Mouse (Mus musculus) left cerebral cortex, adult 8-10 months (tissue): Measurements from ENCODE around the gene Hipk3. TPM values are rescaled to one million over a fixed set of nuclear protein-coding genes. Genes with fewer than 3 reads are reported as not detected.

ENCODE experiments used
- DNase-seq, 2 experiments: peaks; one replicate each; pipeline ENCODE4 v3.0.0; 2022; ENCODE audit warnings: low spot score in 2 of 2
- total RNA-seq, 4 experiments: library from RNA; stranded (reverse); gene quantifications; 2 replicates each; pipeline ENCODE4 v1.2.4; 2022

Hipk3 gene
- total RNA-seq, 4 experiments from 2014 or later: 91.0 to 102 (median 98.9) TPM

DNA sequence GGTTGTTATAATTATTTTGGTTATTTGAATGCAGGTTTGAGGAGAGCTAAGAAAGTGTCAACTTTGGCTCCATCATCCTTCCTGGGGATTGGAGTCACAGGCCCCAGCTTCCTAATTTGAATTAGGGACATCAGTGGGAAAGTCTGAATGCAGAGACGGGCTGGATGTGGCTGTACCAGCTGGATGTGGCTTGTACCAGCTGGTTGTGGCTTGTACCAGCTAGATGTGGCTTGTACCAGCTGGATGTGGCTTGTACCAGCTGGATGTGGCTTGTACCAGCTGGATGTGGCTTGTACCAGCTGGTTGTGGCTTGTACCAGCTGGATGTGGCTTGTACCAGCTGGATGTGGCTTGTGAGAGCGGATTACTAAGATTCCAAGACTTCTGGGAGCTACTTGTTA is 74.8 kb downstream of the Hipk3 start:
- no peak for DNase-seq

DNA sequence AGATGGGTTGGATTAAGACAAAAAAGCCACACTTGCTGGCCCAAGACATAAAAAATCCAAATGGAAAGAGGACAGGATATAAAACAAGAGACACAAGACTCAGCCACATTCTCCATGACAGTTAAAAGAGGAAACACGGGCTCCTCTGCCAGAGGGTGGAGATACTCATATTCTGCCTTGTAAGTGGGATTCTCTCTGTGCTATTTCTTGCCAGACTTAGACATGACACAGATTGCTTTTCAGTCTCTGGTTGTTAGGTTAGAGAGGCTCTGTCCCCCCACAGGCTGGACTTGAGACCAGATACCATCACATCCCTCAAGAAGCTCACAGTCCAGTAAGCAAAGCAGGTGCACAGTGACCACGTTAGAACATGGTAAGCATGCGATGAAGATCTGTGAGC is 81.2 kb downstream of the Hipk3 start:
- no peak for DNase-seq

DNA sequence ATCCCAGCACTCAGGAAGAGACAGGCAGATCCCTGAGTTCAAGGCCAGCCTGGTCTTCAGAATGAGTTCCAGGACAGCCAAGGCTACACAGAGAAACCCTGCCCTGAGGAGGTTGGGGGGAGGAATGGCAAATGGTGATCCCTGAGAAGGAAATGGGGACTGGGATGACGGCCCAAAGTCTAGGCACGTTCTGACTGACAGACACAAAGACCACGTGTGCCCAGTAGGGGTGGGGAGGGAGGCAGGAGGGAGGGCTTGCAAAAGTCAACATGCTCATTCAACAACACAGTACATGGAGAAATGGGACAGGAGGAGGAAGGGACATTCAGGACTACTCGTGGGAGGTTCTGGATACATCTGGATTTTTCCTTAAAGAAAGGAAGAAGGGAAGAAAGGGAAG is 81.8 kb downstream of the Hipk3 start:
- no peak for DNase-seq

DNA sequence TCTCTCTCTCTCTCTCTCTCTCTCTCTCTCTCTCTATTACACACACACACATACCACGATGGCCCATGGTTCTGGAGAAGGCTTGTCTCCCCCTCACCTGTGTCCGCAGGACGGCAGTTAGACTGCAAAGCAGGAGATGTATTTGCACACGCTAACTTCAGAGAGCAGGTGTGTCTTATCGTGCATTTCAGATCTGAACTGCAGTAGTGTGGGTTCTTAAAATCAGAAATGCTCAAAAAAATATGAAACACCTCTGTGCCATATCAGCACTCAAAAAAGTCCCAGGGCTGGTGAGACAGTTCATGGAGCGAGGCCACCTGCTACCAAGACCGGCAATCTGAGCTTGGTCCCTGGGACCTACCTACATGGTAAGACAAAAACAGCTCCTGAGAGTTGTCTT is 82.4 kb downstream of the Hipk3 start:
- no peak for DNase-seq

DNA sequence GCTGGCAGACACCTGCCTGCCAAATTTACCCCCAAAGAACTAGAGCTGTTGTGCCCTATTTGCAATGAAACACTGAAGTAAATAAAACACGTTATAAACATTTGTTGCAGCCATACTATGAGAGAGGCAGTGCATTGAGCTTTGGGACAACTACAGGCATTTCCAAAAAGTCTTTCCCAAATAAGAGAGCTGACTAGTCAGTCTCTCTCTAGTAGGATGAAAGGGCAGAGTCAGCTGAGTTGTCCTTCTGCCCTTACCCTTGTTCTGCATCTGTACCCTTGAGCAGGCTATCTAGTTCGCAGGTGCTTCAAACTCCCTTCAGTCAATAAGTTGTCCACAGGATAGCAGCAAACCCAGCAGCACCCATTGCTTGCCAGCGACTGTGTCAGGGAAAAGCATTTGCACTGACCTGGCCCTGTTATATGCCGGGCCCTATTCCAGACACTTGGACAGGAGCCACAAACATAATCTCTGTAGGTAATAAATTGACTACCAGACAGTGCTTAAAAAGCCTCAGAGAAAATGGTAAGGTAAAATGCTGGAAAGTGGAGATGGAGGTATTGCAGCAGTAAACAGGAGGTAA is 83.2 kb downstream of the Hipk3 start, which contains the start of gene D430041D05Rik:
TSS of gene D430041D05Rik (minus strand) at position 51 of the 583 bp plus-strand sequence.
- DNase-seq: no peak

DNA sequence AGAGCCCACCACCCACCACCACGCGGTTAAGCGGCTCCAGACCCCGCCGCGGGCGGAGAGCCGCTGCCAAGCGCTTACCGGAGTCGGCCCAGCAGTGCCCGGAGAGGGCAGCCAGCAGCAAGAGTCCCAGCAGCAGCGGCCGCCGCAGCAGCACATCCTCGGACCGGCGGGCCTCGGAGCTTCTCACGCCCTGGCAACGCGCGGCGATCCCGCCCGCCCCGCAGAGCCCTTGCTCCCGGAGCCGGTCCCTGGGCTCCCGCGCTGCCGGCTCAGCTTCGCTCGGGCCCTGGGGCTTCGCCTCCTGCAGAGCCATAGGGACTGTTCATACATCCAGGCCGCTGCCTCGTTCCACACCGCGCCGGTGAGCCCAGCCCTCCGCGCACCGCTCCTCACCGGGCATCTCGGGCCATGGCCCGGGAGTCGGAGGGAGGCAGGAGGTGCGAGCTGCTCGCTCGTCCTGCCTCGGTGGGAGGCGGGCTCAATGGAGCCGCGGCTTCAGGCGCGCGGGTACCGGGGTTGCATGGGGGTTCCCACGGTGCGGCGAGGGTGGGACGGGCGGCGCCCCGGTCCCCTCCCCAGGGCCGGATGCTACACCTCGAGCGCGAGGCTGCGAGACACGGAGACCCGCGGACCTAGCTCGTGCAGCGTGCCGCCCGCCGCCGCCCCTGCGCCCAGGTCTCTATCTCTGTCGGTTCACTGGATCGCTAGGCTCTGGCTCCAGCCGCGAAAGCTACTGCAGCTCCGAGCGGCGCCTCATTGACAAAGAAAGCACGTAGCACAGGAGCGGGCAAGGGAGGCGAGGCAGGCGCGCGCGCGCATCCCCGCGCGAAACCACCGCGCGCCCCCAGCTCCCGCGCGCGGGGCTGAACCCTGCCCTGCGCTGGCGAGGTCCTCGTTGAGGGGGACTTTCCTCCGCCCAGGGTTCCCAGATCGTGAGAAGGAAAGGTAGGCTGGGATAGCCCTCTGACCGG is 84.1 kb downstream of the Hipk3 start:
- peak in 1 of 2 experiments; percentile 42 for DNase-seq

DNA sequence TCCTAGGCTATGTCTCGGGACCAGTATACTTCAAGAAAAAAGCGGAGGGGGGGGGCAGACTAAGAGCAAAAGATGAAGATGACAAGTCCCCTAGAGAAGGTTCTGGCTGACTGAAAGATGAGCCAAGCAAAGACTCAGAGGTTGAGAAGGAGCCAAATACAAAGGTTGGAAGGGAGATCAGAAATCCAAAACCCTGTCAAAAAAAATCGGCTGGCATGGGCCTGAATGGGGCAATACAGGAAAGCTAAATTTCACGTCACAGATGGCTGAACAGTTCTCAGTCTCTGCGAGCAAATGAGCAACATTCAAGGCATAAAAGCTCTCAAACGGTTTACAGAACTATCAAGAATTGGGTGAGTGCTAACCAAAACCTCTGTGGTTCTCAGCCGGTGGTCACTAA is 85.9 kb downstream of the Hipk3 start:
- DNase-seq: no peak

DNA sequence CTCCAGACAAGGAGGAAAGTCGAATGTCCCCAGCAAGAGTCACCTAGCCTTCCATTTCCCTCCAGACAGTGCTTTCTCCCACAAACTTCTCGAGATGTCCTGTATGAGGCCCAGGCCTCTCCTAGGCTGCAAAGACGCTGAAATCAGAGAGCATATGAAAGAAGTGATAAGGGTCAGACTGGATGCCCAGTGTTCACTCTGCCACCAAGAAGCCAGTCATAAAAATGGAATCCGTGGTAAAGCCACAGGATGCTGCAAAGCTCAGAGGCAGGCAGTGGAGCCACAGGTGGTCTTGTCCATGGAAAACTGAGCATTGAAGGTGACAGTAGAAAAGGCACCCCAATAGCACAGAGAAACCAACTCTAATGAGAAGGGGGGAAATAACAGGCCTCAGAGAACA is 86.3 kb downstream of the Hipk3 start:
- no peak for DNase-seq

DNA sequence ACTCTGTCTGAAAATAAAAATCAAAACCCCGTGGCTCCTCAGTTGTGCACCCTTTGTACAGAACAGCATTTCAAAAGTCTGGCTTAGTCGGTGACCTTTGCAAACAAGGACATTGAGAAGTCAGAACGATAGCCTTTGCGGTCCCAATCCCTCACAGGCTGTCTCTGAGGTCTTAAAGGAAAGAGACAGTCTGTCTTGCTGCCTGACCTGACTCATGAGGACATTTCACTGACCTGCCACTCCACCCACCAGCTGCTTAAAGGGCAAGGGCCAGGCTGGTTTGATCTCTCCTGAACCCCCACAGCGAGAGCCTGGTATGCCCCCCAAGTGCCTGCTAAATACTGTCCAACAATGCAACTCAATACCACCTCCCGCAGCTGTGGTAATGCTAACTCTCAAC is 90.2 kb downstream of the Hipk3 start:
- no peak for DNase-seq

DNA sequence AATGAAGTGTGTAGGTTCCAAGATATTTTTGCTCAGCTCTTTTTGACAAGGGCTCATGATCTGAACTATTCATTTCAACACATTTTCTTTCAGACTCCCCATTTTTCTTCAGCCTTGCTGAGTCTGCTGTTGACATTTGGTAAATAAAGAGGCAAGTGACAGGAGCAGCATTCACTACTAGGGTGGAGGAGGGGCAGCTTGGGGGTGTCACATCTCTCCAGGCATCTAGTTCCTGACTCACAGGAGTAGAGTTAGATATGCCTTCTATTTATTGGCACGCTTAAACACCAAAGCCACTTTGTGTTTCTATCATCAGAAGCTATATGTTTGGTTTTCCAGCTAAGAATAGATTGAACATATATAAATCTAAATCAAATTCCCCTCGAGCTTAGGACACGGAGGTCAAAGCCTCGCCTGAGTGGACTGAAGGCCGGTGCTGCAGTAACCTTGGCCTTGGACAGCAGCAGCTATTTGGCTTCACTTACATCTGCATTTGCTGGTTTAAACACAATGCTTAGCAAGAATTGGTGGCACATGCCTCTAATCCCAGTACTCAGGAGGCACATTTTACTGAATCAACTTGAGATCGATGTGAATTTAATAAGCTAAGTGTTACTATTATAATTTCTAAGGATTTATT is 95.5 kb downstream of the Hipk3 start:
- no peak for DNase-seq

DNA sequence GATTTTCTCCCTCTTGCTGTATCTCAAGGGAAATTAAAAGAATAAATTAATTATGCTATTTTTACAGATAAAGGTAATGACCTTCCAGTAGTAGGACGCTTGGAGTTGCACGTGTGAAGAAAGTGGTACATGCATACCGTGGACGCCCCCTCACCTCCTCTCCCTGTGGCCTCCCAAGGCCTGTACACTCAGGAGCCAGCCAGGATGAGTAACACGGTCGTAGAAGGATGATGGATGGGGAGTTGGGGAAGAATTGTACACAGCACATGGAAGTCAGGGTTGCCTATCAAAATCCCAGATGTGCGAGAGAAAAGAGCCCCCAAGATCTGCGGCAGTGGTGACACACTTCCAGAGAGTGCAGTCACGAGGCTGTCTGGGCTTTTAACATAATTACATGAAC is 98.3 kb downstream of the Hipk3 start:
- no peak for DNase-seq

DNA sequence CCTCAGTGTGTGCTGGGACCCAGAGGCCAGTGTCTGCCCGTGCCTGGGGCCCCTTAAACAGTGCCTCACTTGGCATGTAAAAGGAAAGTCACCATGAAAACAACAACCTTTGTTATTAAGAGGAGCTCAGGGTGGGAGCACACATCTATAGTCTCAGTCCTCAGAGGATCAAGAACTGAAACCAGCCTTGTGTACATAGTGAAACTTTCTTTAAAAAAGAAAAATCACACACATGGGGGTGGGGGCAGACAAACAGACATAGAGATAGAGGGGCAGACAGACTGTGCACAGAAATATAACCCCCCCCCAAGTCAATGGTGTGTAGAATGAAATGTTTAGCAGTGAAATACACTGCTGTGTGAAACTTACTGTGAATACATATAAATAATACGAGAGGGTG is 99.5 kb downstream of the Hipk3 start:
- no peak for DNase-seq

DNA sequence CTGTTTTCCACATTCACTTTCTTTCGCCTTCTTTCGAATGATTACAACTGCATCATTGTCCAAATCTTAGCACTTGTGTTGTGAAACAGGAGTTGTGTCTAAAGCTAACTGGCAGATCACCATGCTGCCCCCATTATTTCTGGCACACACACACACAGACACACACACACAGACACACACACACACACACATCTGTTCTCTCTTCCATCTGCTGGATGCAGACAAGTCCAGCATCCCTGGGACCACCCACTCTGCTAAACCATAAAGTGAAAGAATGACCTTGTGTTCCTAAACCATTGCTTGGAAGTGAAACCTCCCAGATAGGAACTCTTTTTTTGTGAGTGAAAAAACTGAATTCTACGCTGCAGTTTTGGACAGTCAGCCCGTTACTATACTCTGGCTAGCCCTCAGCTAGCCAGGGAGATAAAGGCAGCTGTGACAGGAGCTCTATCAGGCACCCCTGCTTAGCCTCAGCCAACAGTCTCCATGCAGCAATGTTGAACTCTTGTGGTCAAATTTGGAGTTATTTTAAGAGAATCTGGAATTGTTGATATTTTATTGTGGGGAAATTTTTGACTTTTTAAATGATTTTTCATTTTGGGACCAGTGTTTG is 101.4 kb downstream of the Hipk3 start:
- DNase-seq: no peak

DNA sequence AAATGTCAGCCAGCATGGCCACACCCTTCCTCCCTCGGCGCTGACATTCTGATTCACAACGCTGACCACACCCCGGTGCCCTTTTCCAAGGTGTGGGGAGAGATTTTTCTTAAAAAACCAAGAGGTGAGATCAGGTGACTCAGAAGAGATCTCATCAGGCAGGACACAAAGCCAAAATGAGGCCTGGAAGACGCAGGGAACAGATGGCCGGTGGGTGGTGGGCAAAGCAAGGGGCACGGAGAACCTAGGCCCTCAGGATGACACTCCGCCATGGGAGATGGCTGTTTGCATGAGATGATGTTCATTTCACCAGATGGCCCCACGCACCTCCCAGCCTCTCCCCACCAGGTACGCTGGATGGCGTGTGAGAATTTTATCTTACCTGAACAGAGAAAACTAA is 105.0 kb downstream of the Hipk3 start:
- DNase-seq: no peak

DNA sequence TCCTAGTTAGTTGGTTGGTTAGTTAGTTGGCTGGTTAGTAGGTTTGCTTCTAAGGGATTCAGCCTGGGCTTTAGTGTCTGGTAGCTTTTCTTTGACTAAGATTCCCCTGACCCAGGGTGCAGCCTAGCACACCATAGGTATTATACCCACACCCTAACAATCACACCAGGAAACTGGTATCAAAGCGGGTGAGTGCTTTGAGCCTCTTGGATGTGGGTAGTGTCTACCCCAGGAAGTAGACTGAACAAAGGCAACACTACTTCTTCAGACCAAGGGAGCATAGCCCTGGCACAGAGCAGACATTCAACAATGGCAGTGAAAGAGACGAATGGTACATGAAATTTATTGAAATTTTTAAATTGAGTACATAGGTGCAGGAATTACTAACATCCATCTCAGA is 108.3 kb downstream of the Hipk3 start:
- no peak for DNase-seq

DNA sequence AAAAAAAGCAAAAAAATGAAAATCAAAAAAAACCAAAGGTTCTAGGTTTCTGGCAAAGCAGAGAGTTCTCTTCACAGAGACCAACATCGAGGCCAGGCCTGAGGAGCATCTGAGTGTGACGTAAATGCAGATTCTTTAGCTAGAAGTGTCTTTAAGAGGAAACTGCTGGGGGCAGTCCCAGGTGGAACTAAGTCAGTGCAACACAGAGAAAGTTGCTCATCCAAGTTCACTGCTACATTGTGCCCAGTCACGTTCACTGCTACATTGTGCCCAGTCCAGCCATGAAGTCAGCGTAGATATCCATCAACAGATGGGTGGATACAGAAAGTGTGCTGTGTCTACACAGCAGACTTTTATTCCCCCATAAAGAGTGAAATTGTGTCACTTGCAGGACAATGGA is 110.7 kb downstream of the Hipk3 start:
- DNase-seq: no peak

DNA sequence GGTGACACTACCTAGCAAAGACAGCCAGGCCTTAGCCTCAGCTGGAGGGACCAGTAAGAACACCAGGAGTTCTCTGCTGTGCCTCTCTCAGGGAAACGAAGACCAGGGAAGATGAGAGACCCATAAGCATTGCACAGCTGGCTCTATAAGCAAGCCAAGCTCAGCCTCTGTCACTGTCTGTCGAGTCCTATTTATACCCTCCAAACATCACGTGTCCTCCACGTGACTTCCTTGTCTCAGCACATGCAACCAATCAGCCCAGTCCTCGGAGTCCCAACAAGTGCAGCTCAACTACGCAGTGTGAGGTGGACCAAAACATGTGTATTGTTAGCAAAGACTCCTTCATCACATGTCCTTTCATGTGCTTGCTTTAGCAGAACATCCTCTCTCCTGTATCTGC is 111.4 kb downstream of the Hipk3 start:
- no peak for DNase-seq

DNA sequence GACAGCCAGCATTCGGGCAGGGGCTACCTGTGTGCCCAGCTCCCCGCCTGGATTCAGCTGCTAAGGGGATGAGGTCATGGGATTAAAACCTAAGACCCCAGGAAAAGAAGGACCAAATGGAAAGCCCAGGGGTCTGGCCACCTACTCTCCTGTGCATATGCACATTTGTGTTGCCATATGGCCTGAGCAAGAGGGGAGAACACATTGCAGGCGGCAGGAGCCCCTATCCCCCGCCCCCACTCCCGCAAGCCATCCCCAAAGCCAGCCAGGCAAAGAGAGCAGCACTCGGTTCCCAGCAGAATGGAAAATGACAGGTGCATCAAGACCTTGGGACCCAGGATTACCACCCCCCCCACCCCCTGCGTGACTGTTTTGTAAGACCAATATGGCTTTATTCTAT is 114.9 kb downstream of the Hipk3 start:
- no peak for DNase-seq

DNA sequence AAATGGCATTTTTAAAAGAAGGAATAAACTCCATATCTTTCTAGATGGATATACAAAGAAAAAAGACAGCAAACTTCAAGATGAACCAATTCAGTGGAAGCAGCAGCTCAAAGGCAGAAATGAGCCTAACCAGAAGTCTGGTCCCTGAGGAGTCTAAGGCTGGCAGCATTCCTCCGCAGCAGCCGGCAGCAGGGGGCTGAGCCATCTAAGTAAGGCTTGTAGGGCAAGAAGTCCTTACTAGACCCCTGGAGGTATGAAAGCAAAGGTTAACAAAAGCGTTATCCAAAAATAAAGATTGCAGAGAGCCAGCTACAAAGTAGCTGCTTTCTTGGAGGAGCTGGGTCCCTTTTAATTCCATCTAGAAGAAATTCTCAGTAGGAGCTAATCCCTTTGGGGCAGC is 115.5 kb downstream of the Hipk3 start:
- DNase-seq: no peak

DNA sequence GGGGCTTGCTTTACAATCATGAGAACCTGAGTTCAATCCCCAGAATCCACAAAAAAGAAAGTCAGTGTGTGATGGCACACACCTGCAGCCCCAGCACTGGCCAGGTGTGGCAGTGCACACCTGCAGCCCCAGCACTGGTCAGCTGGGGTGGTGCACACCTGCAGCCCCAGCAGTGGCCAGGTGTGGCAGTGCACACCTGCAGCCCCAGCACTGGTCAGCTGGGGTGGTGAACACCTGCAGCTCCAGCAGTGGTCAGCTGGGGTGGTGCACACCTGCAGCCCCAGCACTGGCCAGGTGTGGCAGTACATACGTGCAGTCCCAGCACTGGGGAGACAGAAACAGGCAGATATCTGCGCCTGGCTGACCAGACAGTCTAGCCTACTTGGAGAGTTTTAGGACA is 116.3 kb downstream of the Hipk3 start:
- no peak for DNase-seq
